Mouse (Mus musculus) heart, embryonic 16.5 days (tissue): ENCODE data around the gene Htr1a. TPM values are rescaled to one million over a fixed set of nuclear protein-coding genes. Genes with fewer than 3 reads are reported as not detected.

Source experiments
- ATAC-seq: fragments of 200-750 bp; cut with Nextera tagmentation; replicated peaks from 2 replicates; pipeline ENCODE4 v1.8.0; 2017; ENCODE audit warnings: moderate number of reproducible peaks; ENCODE audit not compliant: insufficient read depth, low FRiP score; ENCODE audit errors: extremely low read depth
- H3K27ac ChIP-seq: fragments of 300-500 bp; sonication (generic); 2 replicates; pipeline ENCODE4 v1.5.1; 2014; ENCODE audit warnings: mild to moderate bottlenecking, low read length, control low read depth, moderate library complexity
- H3K27me3 ChIP-seq: fragments of 300-500 bp; sonication (generic); 2 replicates; pipeline ENCODE4 v1.6.1; 2014; ENCODE audit warnings: low read length, mixed read lengths; ENCODE audit not compliant: control insufficient read depth, insufficient read depth
- H3K36me3 ChIP-seq: fragments of 300-500 bp; sonication (generic); 2 replicates; pipeline ENCODE4 v1.6.1; 2014; ENCODE audit not compliant: control insufficient read depth, insufficient read depth
- H3K4me1 ChIP-seq: fragments of 300-500 bp; sonication (generic); 2 replicates; pipeline ENCODE4 v1.6.1; 2014; ENCODE audit warnings: low read length, mixed read lengths; ENCODE audit not compliant: control insufficient read depth, insufficient read depth
- H3K4me2 ChIP-seq: fragments of 300-500 bp; sonication (generic); 2 replicates; pipeline ENCODE4 v1.6.1; 2014; ENCODE audit warnings: low read depth, mild to moderate bottlenecking, control low read depth, low read length
- H3K4me3 ChIP-seq: fragments of 300-500 bp; sonication (generic); 2 replicates; pipeline ENCODE4 v1.5.1; 2014; ENCODE audit warnings: mild to moderate bottlenecking, control low read depth, low read length
- H3K9ac ChIP-seq: fragments of 300-500 bp; sonication (generic); 2 replicates; pipeline ENCODE4 v1.6.1; 2014; ENCODE audit warnings: low read length, control low read depth
- H3K9me3 ChIP-seq: fragments of 300-500 bp; sonication (generic); replicated peaks from 2 replicates; pipeline ENCODE4 v1.6.1; 2016; ENCODE audit warnings: low read length; ENCODE audit not compliant: control insufficient read depth
- WGBS: fragments of 180-500 bp; shearing (Covaris S2); extraction: QIAGEN DNeasy Blood & Tissue Kit; methylation state at CpG from one replicate; pipeline ENCODE4 v1.1.7; 2014; 5-methylcytosine and 5-hydroxymethylcytosine counted together
- polyA plus RNA-seq: library from polyadenylated mRNA; unstranded; fragments of >200 nt; fragmentation: Nextera tagmentation; extraction: Ambion mirVana; gene quantifications from 2 replicates; pipeline ENCODE4 v1.2.1, GENCODE M21; 2015

The Htr1a gene
- polyA plus RNA-seq, 1 experiment from 2014 or later: not detected

GRCm38 (mm10) chr13:105446239-105446638 lies 2.8 kb downstream of the Htr1a start:
- ATAC-seq: no peak
- no peak overlapping the region for H3K27ac ChIP-seq

GRCm38 (mm10) chr13:105447695-105448094 lies 4.3 kb downstream of the Htr1a start:
- Histone ChIP-seq H3K9me3 (no peaks in the 10 kb centered on the region), H3K9ac (no peak overlapping the region), H3K4me3 (no peak overlapping the region), H3K27ac (no peak overlapping the region), H3K4me2 (no peak overlapping the region), H3K36me3 (no peaks in the 10 kb centered on the region), H3K27me3 (peaks cover 39% of the 10 kb centered on the region), H3K4me1 (no peaks in the 10 kb centered on the region)
- 52% methylated on average over 2 of the region's 2 CpGs for WGBS
- ATAC-seq: no peak

More at GRCm38 (mm10) chr13:105446239-105446638, 2.8 kb downstream of the Htr1a start:
- Histone ChIP-seq H3K4me1 (no peaks in the 10 kb centered on the region), H3K4me3 (no peak overlapping the region), H3K9ac (no peak overlapping the region), H3K36me3 (no peaks in the 10 kb centered on the region), H3K27me3 (peaks cover 39% of the 10 kb centered on the region), H3K4me2 (no peak overlapping the region), H3K9me3 (no peaks in the 10 kb centered on the region)
- 11% methylated on average over 4 of the region's 4 CpGs for WGBS

- ATAC-seq: no peak
- WGBS: 67% methylated on average over 3 of the region's 3 CpGs
- Histone ChIP-seq H3K4me1 (no peaks in the 10 kb centered on the region), H3K9ac (no peak overlapping the region), H3K36me3 (no peaks in the 10 kb centered on the region), H3K9me3 (no peaks in the 10 kb centered on the region), H3K27me3 (peaks cover 3% of the 10 kb centered on the region), H3K27ac (no peak overlapping the region), H3K4me2 (no peak overlapping the region), H3K4me3 (no peak overlapping the region)
Observed at GRCm38 (mm10) chr13:105451536-105451935, 8.1 kb downstream of the Htr1a start.

Other genes with a start within 250 kb of the Htr1a start
- 1.7 and 1.9 TPM in 2 replicates for gene Rnf180, start 148.8 kb upstream of the Htr1a start, polyA plus RNA-seq